ENCODE assay signal across 8 mouse cellular contexts in the genomic region with DNA sequence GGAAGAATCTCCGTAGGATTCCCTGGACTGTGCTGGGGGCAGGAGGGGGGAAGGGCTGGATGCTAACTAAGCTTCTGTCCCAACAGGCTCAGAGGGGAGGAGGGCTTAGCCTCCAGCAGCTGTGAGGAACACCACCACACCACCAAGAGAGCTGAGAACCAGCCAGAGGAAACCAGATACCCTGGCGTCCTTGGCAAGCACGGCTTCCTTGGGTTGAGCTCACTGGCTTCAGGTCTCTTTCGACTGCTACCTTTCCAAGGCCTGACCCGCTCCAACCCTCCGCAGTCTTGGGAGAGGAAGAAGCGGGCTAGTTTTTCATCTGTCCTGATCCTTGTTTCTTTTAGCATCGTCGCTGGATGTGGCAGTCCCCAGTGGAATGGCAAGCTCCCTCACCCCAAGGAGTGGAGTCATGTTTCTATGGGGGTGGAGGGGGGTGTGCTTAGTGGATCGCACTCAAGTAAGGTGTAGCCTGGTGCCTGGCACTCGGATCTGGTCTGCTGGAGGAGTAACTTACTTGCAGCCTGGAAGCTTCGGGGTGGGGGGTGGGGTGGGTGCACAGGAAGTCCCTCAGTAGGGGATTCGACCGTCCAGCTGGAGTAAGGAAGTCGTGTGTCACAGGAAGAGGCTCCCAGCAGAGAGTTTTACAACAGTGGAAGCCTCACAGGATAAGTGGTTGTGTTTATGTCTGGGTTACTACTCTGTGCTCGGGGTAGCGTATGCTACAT. TPM values are rescaled to one million over a fixed set of nuclear protein-coding genes. Genes with fewer than 3 reads are reported as not detected.
DNase-seq lines count a peak whose midpoint lies in the region; ATAC-seq and TF ChIP-seq lines count a peak whose summit lies in the region.

No protein-coding gene starts in this region.

- H3K4me1 ChIP-seq in bone marrow macrophage, adult 2 months (ENCODE audit: control insufficient read depth, insufficient read depth, low read length): peaks cover 25% of the 10 kb centered on the region
- peaks cover 15% of the 10 kb centered on the region for H3K4me1 ChIP-seq in kidney, adult 2 months (ENCODE audit: control insufficient read depth, insufficient read depth, low read length)
- H3K4me1 ChIP-seq in lung, embryonic 16.5 days (replicated peaks; ENCODE audit: control insufficient read depth, insufficient read depth, low read length): peaks cover 40% of the 10 kb centered on the region
- H3K4me1 ChIP-seq in stomach, embryonic 14.5 days (ENCODE audit: control insufficient read depth, insufficient read depth, low read length): peaks cover 31% of the 10 kb centered on the region

- no peak overlapping the region for H3K4me3 ChIP-seq in bone marrow macrophage, adult 2 months (ENCODE audit: insufficient read depth, low read length)
- 0 out of 2 replicates have a peak overlapping the region, but pooled peaks have one; percentile 5 for H3K4me3 ChIP-seq in kidney, adult 2 months (ENCODE audit: insufficient read depth, low read depth, low read length)
- peak overlapping the region; percentile 23 for H3K4me3 ChIP-seq in lung, embryonic 16.5 days (ENCODE audit: low read length)
- H3K4me3 ChIP-seq in stomach, embryonic 14.5 days (ENCODE audit: low read depth, low read length): 0 out of 2 replicates have a peak overlapping the region, but pooled peaks have one; percentile 5

- no peaks in the 10 kb centered on the region for H3K27me3 ChIP-seq in kidney, adult 2 months (replicated peaks; ENCODE audit: control insufficient read depth, insufficient read depth, low read length)
- H3K27me3 ChIP-seq in lung, embryonic 16.5 days (ENCODE audit: control insufficient read depth, insufficient read depth, low read depth, low read length): no peaks in the 10 kb centered on the region
- H3K27me3 ChIP-seq in stomach, embryonic 14.5 days (ENCODE audit: control insufficient read depth, insufficient read depth, low read length): no peaks in the 10 kb centered on the region

- H3K9me3 ChIP-seq in lung, embryonic 16.5 days (ENCODE audit: control insufficient read depth, low read length): no peaks in the 10 kb centered on the region
- no peaks in the 10 kb centered on the region for H3K9me3 ChIP-seq in stomach, embryonic 14.5 days (ENCODE audit: control insufficient read depth, low read depth, low read length)

- peak overlapping the region; percentile 77 for H3K4me2 ChIP-seq in lung, embryonic 16.5 days (ENCODE audit: low read depth, low read length)
- peak overlapping the region; percentile 85 for H3K4me2 ChIP-seq in stomach, embryonic 14.5 days (replicated peaks; ENCODE audit: low read depth, low read length)

- TF ChIP-seq CTCF in bone marrow macrophage, adult 2 months (IDR thresholded peaks at IDR 0.05; ENCODE audit: low read depth, low read length): no peak
- TF ChIP-seq CTCF in kidney, adult 2 months (conservative IDR thresholded peaks at IDR 0.05; ENCODE audit: insufficient read depth, insufficient read length, low read depth, low read length): no peak

- TF ChIP-seq POLR2A in bone marrow macrophage, adult 2 months (IDR thresholded peaks at IDR 0.05; ENCODE audit: borderline replicate concordance, low read depth, low read length): no peak
- no peak for TF ChIP-seq POLR2A in kidney, adult 2 months (IDR thresholded peaks at IDR 0.05; ENCODE audit: low read depth, low read length)

- WGBS in kidney, adult 2 months: 33% methylated on average over 17 of the region's 17 CpGs
- WGBS in lung, embryonic 16.5 days: 3% methylated on average over 17 of the region's 17 CpGs
- 8% methylated on average over 17 of the region's 17 CpGs for whole genome bisulfite sequencing in stomach, embryonic 14.5 days

- H3K9ac ChIP-seq in lung, embryonic 16.5 days (ENCODE audit: low read length): peak overlapping the region; percentile 52
- 0 out of 2 replicates have a peak overlapping the region, but pooled peaks have one; percentile 18 for H3K9ac ChIP-seq in stomach, embryonic 14.5 days (replicated peaks; ENCODE audit: low read depth, low read length)

- H3K27ac ChIP-seq in bone marrow macrophage, adult 2 months (ENCODE audit: insufficient read depth, low read depth, low read length): peak overlapping the region; percentile 85; the same call in 1 of the 2 replicates
- H3K27ac ChIP-seq in kidney, adult 2 months (ENCODE audit: insufficient read depth, low read depth, low read length): peak overlapping the region; percentile 94
- H3K27ac ChIP-seq in lung, embryonic 16.5 days (ENCODE audit: low read length): peak overlapping the region; percentile 93
- H3K27ac ChIP-seq in stomach, embryonic 14.5 days (ENCODE audit: low read length): peak overlapping the region; percentile 100

- ATAC-seq in lung, embryonic 16.5 days (ENCODE audit: low read depth): peak; percentile 19; the same call in 1 of the 2 replicates
- peak; percentile 8; the same call in 1 of the 2 replicates for ATAC-seq in stomach, embryonic 14.5 days (ENCODE audit: insufficient number of reproducible peaks, insufficient read depth, low FRiP score, low read depth)
- ATAC-seq in megakaryocyte-erythroid progenitor cell, adult 5-6 weeks (replicated peaks; ENCODE audit: low FRiP score, low TSS enrichment, poor library complexity, severe bottlenecking): no peak

- DNase-seq in CD4-positive helper T cell, adult 2 months (ENCODE audit: low read depth, low spot score): peak; percentile 19
- DNase-seq in heart, adult 8-10 months (ENCODE audit: low spot score): peak; percentile 23
- DNase-seq in kidney, adult 2 months: peak; percentile 40
- DNase-seq in left cerebral cortex, adult 18-20 months (ENCODE audit: low spot score in 2 of 2): no peak

- no peaks in the 10 kb centered on the region for H3K36me3 ChIP-seq in kidney, adult 2 months (ENCODE audit: control insufficient read depth, insufficient read depth, low read length)
- no peaks in the 10 kb centered on the region for H3K36me3 ChIP-seq in lung, embryonic 16.5 days (ENCODE audit: control insufficient read depth, insufficient read depth, low read length)
- H3K36me3 ChIP-seq in stomach, embryonic 14.5 days (ENCODE audit: control insufficient read depth, insufficient read depth, low read length): no peaks in the 10 kb centered on the region; the same call in 1 of the 2 replicates

RNA-seq across cellular contexts. Expression of a gene that starts 2.6 kb away (rescaled TPM):
- polyA plus RNA-seq in bone marrow macrophage, adult 2 months (2012; ENCODE audit: insufficient read depth, insufficient read length, missing spikeins): 34.8 and 39.3 TPM in 2 replicates
- total RNA-seq in heart, adult 8-10 months (2022): 10 to 100 TPM; 34.2 to 42.5 (median 36.2) TPM
- polyA plus RNA-seq in kidney, adult 2 months (2012; rRNA removed): 44.6 and 48.6 TPM in 2 replicates
- 49.5 and 61.7 TPM in 2 replicates for polyA plus RNA-seq in lung, embryonic 16.5 days (2015; fragmentation: Nextera tagmentation; extraction: Ambion mirVana)
- polyA plus RNA-seq in stomach, embryonic 14.5 days (2014; fragmentation: Nextera tagmentation; extraction: Ambion mirVana): 79.9 and 83.9 TPM in 2 replicates
- 104 and 138 TPM in 2 replicates for total RNA-seq in megakaryocyte-erythroid progenitor cell, adult 5-6 weeks (2014; fragmentation: Nextera tagmentation)
- total RNA-seq in megakaryocyte-erythroid progenitor cell, adult 5-6 weeks (2017): 50.5 and 63.4 TPM in 2 replicates
- total RNA-seq in left cerebral cortex, adult 18-20 months (2021): 100 to 1,000 TPM; 190 to 197 TPM

Comparison
In these comparisons a context has a peak if more than half of its experiments do, and no peak if none do; other contexts are left out.
1. DNase-seq: peak in CD4-positive helper T cell, adult 2 months (single experiment), heart, adult 8-10 months (single experiment) and kidney, adult 2 months (single experiment); none in left cerebral cortex, adult 18-20 months (0 of 2).
2. Peak in every context shown above with its lines, with median percentiles within 50 percentile points of each other: H3K27ac ChIP-seq.